Mouse (Mus musculus) olfactory bulb, adult 2 months (tissue): ENCODE measurements at regions not wholly inside any gene's neighbourhood (a gene's known extent, or its start where the extent isn't known, plus 50 kb on each side); places are given as distances from the start of the nearest gene placed in this dataset.

Experiments
- H3K27ac ChIP-seq: fragments of 200-500 bp; 2 replicates; pipeline ENCODE4 v1.5.1; 2012; ENCODE audit warnings: low read depth, low read length; ENCODE audit not compliant: insufficient read depth
- H3K4me1 ChIP-seq: fragments of 200-500 bp; 2 replicates; pipeline ENCODE4 v1.6.1; 2012; ENCODE audit warnings: low read length; ENCODE audit not compliant: control insufficient read depth, insufficient read depth
- H3K4me3 ChIP-seq: fragments of 200-500 bp; 2 replicates; pipeline ENCODE4 v1.5.1; 2012; ENCODE audit warnings: mild to moderate bottlenecking, low read depth, low read length, moderate library complexity; ENCODE audit not compliant: insufficient read depth
- CTCF ChIP-seq: fragments of 200-500 bp; IDR thresholded peaks from 2 replicates; pipeline ENCODE4 v1.5.1; 2012; ENCODE audit warnings: low read depth, mild to moderate bottlenecking, low read length, moderate library complexity; ENCODE audit not compliant: insufficient read depth
- POLR2A ChIP-seq: fragments of 200-500 bp; IDR thresholded peaks from 2 replicates; pipeline ENCODE4 v1.6.1; 2012; ENCODE audit warnings: mild to moderate bottlenecking, low read depth, low read length, moderate library complexity; ENCODE audit not compliant: insufficient read depth
- WGBS: fragments of 180-500 bp; shearing (Covaris S2); methylation state at CpG from one replicate; pipeline ENCODE4 v1.1.7; 2018; 5-methylcytosine and 5-hydroxymethylcytosine counted together

DNA sequence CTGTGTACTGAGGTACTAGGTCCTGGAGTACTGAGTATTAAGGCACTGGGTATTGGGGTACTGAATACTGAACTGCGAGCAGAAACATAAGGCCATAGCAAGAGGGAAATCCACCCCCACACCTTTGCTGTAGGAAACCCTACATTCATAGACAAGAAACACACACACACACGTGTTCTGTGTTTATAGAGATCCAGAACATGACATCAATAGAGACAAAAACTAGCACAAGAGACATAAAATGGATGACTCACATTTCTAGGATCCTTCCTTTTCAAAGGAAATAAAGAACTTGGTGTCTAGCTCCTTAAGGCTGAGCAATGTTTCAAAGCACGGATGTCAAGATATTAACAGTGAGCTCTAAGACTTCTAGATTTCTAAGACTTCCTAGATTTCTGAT, 49.9 kb upstream of the Nepro start:
- no peak overlapping the region for H3K4me3 ChIP-seq
- no peak overlapping the region for H3K27ac ChIP-seq
- WGBS, result 94% methylated on average over 3 of the region's 3 CpGs
- TF ChIP-seq CTCF, result no peak
- no peak for TF ChIP-seq POLR2A
- 0 out of 2 replicates have a peak, but pooled peaks cover 2% of the 10 kb centered on the region for H3K4me1 ChIP-seq

- TF ChIP-seq POLR2A (no peak), CTCF (no peak)
- 38% methylated on average over 14 of the region's 14 CpGs for WGBS
- H3K27ac ChIP-seq, result no peak overlapping the region
- H3K4me1 ChIP-seq, result 0 out of 2 replicates have a peak, but pooled peaks cover 2% of the 10 kb centered on the region
- no peak overlapping the region for H3K4me3 ChIP-seq
Measured at GRCm38 (mm10) chr16:44672422-44672819, 51.7 kb upstream of the Nepro start.

GRCm38 (mm10) chr16:44671551-44672421, 52.3 kb upstream of the Nepro start:
- Histone ChIP-seq H3K27ac (0 out of 2 replicates have a peak overlapping the region, but pooled peaks have one; percentile 26), H3K4me3 (no peak overlapping the region), H3K4me1 (0 out of 2 replicates have a peak, but pooled peaks cover 2% of the 10 kb centered on the region)
- no peak for TF ChIP-seq POLR2A
- TF ChIP-seq CTCF, result no peak
- WGBS, result 50% methylated on average over 22 of the region's 22 CpGs

- TF ChIP-seq CTCF (no peak), POLR2A (no peak)
- 0 out of 2 replicates have a peak, but pooled peaks cover 2% of the 10 kb centered on the region for H3K4me1 ChIP-seq
- WGBS, result 95% methylated on average over 6 of the region's 6 CpGs
- H3K27ac ChIP-seq, result no peak overlapping the region
- no peak overlapping the region for H3K4me3 ChIP-seq
Measured at GRCm38 (mm10) chr16:44668061-44668460, 56.0 kb upstream of the Nepro start.

GRCm38 (mm10) chr16:44667118-44667517, 57.0 kb upstream of the Nepro start:
- H3K4me3 ChIP-seq, result no peak overlapping the region
- H3K27ac ChIP-seq, result no peak overlapping the region
- 0 out of 2 replicates have a peak, but pooled peaks cover 2% of the 10 kb centered on the region for H3K4me1 ChIP-seq
- no peak for TF ChIP-seq CTCF
- TF ChIP-seq POLR2A, result no peak
- 74% methylated on average over 6 of the region's 6 CpGs for WGBS

DNA sequence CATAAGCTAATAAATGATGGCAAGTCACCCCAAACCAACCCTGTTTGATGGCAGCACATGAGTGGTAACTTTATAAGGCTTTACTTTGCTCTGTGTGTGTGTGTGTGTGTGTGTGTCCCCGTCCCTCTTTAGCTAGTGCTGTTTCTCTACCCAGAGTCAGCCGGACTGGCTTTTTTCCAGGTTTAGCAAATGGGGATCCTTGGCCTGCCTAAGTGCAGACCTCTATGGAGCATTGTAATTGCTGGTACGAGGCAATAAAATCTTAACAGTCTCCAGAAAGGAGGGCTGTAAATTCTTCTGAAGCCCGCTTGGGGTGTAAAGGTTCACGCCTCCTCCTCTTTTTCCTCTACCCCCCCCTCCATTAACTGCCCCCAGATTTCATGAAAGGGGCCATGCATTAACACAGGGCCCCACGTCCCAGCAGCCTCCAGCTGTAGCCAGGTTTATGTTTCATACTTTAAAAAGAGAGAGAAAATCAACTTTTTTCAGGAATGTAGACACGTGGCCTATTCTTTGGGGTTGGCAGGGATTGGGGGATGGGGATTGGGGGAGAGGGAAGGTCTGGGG, 57.6 kb upstream of the Nepro start:
- 58% methylated on average over 7 of the region's 7 CpGs for WGBS
- H3K4me3 ChIP-seq, result no peak overlapping the region
- H3K27ac ChIP-seq, result no peak overlapping the region
- no peak for TF ChIP-seq POLR2A
- TF ChIP-seq CTCF, result no peak
- H3K4me1 ChIP-seq, result no peaks in the 10 kb centered on the region

DNA sequence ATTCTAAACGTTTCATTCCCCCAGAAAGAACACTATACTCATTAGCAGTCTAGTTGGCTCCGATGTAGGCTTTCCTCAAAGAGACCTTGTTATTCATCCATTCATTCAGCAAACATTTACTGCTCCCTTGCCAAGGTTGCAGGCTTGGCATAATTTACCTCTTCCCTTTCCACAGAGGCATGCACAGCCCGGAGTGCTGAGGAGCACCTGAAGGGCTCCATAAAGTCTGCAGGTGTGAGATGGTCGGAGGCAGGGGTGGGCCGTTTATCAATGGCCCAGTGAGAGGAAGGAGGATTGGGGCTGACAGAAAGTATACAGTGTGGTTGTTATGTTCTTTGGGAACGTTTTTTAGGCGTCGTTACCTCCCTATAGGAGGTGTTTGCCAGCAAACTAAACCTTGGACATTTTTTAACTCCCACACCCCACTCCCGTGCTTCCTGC, 58.6 kb upstream of the Nepro start:
- no peak overlapping the region for H3K27ac ChIP-seq
- no peaks in the 10 kb centered on the region for H3K4me1 ChIP-seq
- no peak for TF ChIP-seq CTCF
- no peak for TF ChIP-seq POLR2A
- WGBS, result 32% methylated on average over 9 of the region's 9 CpGs
- H3K4me3 ChIP-seq, result no peak overlapping the region

GRCm38 (mm10) chr16:44662966-44663600, 61.0 kb upstream of the Nepro start:
- Histone ChIP-seq H3K4me1 (no peaks in the 10 kb centered on the region), H3K4me3 (no peak overlapping the region), H3K27ac (no peak overlapping the region)
- 77% methylated on average over 6 of the region's 6 CpGs for WGBS
- TF ChIP-seq CTCF (no peak), POLR2A (no peak)
